Mouse (Mus musculus): ENCODE measurements around the gene Ust. TPM values are rescaled to one million over a fixed set of nuclear protein-coding genes. Genes with fewer than 3 reads are reported as not detected.

Gene Ust
- polyA plus RNA-seq, 1 experiment from 2014 or later, result 2.8 TPM

DNA sequence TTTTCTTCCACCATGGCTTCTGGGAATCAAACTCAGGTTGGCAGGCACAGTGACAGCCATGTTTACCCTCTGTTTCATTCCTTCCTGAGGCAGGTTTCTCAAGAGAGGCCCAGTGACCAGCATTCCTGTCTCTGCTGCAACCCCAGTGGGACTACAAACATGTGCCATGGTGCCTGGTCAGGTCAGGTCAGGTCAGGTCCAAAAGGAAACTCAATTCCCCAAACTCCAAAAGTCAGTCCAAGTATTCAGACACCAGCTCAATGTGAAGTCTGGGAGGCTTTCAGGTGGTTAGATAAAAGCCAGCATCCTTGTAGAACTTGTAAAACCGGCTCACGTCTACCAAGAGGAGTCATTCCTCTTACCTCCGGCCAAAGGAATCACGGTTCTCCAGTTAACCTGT lies 333.0 kb downstream of the Ust start:
- no peak for DNase-seq (ENCODE audit: low spot score)
- Histone ChIP-seq H3K27ac (no peak overlapping the region), H3K9me3 (no peaks in the 10 kb centered on the region), H3K27me3 (ENCODE audit: insufficient read depth, poor library complexity, severe bottlenecking) (no peaks in the 10 kb centered on the region), H3K4me3 (no peak overlapping the region), H3K4me1 (no peaks in the 10 kb centered on the region), H3K36me3 (no peaks in the 10 kb centered on the region)
- 82% methylated on average over 4 of the region's 4 CpGs for WGBS

DNA sequence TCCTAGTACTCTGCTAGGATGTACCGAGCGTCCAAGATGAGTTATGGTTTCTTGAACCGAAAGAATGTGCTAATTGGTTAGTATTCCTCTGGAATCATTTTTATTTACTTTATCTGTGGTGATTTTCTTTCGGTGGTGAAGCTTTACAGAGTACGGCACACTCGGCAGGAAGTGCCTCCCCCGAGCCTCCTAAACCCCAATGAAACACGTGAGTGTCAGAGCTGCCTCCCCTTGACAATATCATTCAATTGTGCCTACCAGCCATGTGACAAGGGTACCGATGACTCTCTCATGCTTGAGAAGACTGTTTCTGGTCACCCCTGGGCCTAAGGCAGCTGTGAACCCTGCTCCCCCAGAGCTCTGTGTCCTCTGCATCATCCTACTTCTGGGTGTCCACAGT lies 333.9 kb downstream of the Ust start:
- Histone ChIP-seq H3K27ac (no peak overlapping the region), H3K36me3 (no peaks in the 10 kb centered on the region), H3K4me3 (no peak overlapping the region), H3K9me3 (no peaks in the 10 kb centered on the region), H3K27me3 (ENCODE audit: insufficient read depth, poor library complexity, severe bottlenecking) (no peaks in the 10 kb centered on the region), H3K4me1 (no peaks in the 10 kb centered on the region)
- DNase-seq (ENCODE audit: low spot score), result no peak
- 78% methylated on average over 9 of the region's 9 CpGs for WGBS

DNA sequence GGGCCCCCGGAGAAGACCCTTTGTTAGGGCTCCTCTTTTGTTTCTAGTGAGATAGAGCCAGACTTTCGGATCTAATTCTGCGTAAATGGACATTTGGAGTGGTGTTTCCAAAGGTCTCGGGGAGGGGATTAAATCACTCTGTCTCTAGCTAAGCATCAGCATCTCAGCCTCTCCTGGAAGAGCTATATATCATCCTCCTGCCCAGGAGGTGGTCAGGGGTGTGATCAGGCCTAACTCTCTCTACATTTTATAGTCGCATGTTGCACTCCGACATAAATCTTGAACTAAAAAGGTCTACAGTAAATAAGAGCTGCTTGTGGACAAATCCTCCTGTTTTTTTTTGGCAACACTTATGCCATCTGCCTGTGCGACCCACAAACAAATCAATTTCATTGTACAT lies 335.5 kb downstream of the Ust start:
- Histone ChIP-seq H3K4me3 (no peak overlapping the region), H3K9me3 (no peaks in the 10 kb centered on the region), H3K27me3 (ENCODE audit: insufficient read depth, poor library complexity, severe bottlenecking) (no peaks in the 10 kb centered on the region), H3K4me1 (no peaks in the 10 kb centered on the region), H3K27ac (no peak overlapping the region), H3K36me3 (no peaks in the 10 kb centered on the region)
- DNase-seq (ENCODE audit: low spot score), result no peak
- 83% methylated on average over 7 of the region's 7 CpGs for WGBS

DNA sequence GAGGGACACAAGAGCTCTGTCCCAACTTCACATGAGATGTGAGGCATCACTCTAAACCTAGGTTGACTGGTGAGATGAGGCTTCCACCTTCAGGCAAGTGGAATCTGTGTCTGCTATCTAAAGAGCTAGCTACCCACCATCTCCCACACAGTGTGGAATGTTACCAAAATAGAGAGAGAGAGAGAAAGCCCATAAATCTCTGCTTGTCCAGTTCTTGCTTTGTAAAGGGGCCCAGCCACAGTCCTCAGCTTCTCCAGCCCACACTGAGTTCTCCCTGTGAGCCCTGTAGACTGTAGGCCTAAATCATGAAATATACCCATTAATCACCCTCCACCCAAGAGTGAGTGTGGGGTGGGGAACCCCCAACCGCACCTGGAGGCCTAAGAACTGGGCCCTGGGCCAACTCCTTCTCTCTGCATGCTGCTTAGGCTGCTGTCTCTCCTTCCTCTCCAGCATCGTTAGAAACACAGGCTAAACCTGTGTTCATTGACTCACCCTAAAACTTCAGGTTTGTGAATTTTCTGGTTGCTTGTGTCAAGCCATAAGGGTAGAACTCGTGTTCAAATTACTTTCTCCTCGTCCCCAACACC lies 336.9 kb downstream of the Ust start:
- WGBS, result 73% methylated on average over 4 of the region's 4 CpGs
- Histone ChIP-seq H3K27ac (no peak overlapping the region), H3K36me3 (no peaks in the 10 kb centered on the region), H3K4me1 (no peaks in the 10 kb centered on the region), H3K27me3 (ENCODE audit: insufficient read depth, poor library complexity, severe bottlenecking) (no peaks in the 10 kb centered on the region), H3K4me3 (no peak overlapping the region), H3K9me3 (no peaks in the 10 kb centered on the region)
- DNase-seq (ENCODE audit: low spot score), result no peak

DNA sequence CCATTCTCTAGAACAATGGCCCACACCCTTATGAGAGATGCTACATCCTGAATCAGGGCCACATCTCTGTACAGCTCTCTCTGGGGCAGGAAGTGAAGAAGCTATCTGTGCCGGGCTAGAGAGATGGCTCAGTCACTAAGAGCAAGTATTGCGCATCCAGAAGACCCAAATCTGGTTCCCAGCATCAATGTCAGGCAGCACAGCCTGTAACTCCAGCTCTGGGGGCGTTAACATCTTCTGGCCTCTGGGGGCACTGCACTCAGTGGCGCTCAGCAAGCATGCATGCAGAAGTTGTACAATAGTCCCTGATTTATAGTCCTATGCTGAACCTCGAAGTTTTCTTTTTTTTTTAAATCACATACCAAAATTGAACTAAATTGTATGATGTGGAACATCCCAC lies 341.0 kb downstream of the Ust start:
- H3K27me3 ChIP-seq (ENCODE audit: insufficient read depth, poor library complexity, severe bottlenecking), result no peaks in the 10 kb centered on the region
- no peaks in the 10 kb centered on the region for H3K9me3 ChIP-seq
- whole genome bisulfite sequencing, result 76% methylated on average over 5 of the region's 5 CpGs
- H3K27ac ChIP-seq, result no peak overlapping the region
- H3K4me1 ChIP-seq, result no peaks in the 10 kb centered on the region
- no peak overlapping the region for H3K4me3 ChIP-seq
- no peaks in the 10 kb centered on the region for H3K36me3 ChIP-seq
- DNase-seq (ENCODE audit: low spot score), result peak; percentile 42

DNA sequence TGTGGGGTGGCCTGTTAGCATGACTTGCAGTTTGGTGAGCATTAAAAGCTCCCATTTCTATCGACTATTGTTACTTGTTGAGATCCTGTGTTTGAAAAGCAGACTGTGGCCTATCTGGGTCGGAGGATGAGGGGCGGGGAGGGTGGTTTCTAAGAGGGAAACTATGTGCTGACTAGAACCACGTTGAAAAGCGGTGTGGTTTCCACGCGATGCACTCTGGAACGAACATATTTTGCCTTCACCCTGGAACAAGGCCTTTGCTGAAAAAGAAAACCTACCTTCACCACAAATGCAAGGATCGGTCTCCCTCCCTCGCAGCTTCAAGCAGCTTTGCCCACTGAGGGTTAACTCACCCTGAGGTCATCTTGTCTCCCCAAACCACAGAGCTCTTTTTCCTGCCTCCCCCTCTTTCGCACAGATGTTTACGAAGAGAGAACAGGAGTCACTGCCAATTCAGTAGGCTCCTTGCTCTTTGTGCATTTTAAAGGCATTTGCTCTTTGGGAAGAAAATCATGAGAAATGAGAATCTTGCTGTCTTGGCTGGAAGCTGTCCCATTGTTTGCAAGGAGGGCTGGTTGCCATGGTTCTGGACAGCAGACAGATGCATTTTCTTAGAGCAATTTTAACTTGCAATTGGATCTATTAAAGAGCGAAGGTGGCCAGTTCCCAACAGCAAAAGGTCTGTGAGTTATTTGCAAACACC lies 342.1 kb downstream of the Ust start:
- Histone ChIP-seq H3K4me3 (no peak overlapping the region), H3K27me3 (ENCODE audit: insufficient read depth, poor library complexity, severe bottlenecking) (no peaks in the 10 kb centered on the region), H3K27ac (no peak overlapping the region), H3K4me1 (no peaks in the 10 kb centered on the region), H3K36me3 (no peaks in the 10 kb centered on the region), H3K9me3 (no peaks in the 10 kb centered on the region)
- 77% methylated on average over 13 of the region's 13 CpGs for WGBS
- DNase-seq (ENCODE audit: low spot score), result no peak

DNA sequence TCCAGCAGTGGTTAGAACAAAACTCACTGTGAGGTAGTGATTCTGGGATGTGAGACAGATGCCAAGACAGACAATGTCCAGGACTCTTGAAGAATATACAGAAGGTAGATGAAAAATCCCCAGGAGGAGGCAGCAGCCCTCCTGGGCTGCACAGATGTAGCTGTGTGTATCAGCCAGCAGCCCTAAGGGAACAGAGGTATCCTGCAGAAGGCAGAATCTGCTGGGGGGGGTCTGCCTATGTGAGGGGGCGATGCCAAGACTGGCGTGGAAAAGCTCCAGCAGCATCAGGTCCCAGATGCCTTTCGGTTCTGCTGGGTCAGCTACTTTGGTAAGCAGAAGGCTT lies 342.6 kb downstream of the Ust start:
- no peak overlapping the region for H3K27ac ChIP-seq
- H3K4me1 ChIP-seq, result no peaks in the 10 kb centered on the region
- DNase-seq (ENCODE audit: low spot score), result no peak
- no peaks in the 10 kb centered on the region for H3K9me3 ChIP-seq
- no peaks in the 10 kb centered on the region for H3K36me3 ChIP-seq
- 89% methylated on average over 3 of the region's 3 CpGs for WGBS
- H3K4me3 ChIP-seq, result no peak overlapping the region
- no peaks in the 10 kb centered on the region for H3K27me3 ChIP-seq (ENCODE audit: insufficient read depth, poor library complexity, severe bottlenecking)

DNA sequence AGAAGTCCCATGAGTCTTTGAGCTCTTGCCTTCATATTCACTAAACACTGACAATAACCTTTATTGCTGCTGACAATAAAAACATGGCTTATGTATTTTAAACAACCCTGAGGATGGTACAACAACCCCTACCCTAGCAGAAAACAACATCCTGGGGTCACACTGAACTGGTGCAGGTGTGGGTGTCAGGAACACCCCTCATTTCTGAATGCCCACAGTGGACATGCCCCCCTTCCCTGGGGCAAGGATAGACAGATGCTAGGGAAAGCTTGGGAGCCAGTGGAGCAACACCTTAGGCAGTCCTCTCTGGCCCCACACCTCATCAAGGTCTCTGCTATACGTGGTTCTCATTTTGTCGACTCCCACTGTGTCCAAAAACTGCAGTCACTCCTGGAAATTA lies 343.9 kb downstream of the Ust start:
- Histone ChIP-seq H3K27ac (no peak overlapping the region), H3K4me3 (no peak overlapping the region), H3K36me3 (no peaks in the 10 kb centered on the region), H3K9me3 (peaks cover 6% of the 10 kb centered on the region), H3K4me1 (no peaks in the 10 kb centered on the region), H3K27me3 (ENCODE audit: insufficient read depth, poor library complexity, severe bottlenecking) (no peaks in the 10 kb centered on the region)
- DNase-seq (ENCODE audit: low spot score), result no peak
- 74% methylated on average over 2 of the region's 2 CpGs for WGBS

DNA sequence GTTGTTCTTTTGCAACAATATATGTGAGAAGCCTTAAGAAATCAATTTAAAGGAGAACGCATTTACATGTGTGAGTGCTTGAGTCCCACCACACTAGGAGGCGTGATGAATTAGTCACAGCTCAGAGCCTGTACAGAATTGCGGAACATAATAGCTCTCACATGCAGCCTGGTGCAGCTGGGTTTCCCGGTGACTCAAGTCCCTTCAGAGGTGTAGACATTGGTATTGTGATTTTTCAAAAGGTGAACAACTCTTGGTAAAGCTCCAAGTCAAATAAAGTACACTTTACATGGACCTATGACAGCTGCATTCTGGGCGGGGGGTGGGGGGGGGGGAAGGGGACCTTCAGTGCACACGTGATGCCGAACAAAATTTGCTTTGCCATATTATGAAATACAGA lies 344.4 kb downstream of the Ust start:
- no peak for DNase-seq (ENCODE audit: low spot score)
- peaks cover 11% of the 10 kb centered on the region for H3K9me3 ChIP-seq
- H3K4me3 ChIP-seq, result no peak overlapping the region
- WGBS, result 81% methylated on average over 7 of the region's 7 CpGs
- H3K27me3 ChIP-seq (ENCODE audit: insufficient read depth, poor library complexity, severe bottlenecking), result no peaks in the 10 kb centered on the region
- no peak overlapping the region for H3K27ac ChIP-seq
- H3K36me3 ChIP-seq, result no peaks in the 10 kb centered on the region
- H3K4me1 ChIP-seq, result no peaks in the 10 kb centered on the region

DNA sequence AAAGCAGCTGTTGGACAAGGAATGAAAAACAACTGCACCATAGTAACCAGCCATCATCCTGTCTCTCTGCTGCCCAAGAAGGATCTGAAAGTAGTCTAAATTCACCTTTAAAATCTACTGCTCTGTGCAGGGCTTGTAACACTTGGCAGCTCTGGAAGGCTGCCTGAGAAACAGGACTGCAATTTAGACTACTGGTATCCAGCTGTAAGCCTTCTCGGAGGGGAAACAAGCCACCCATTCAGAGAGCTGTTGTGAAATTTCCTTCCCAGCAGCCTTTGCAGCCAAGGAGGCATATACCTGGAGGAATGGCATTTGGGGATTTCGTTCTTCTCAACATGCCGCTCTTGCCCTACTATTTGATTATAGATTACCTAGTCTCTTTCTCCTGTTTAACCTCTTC lies 345.6 kb downstream of the Ust start:
- Histone ChIP-seq H3K27ac (no peak overlapping the region), H3K27me3 (ENCODE audit: insufficient read depth, poor library complexity, severe bottlenecking) (no peaks in the 10 kb centered on the region), H3K4me1 (no peaks in the 10 kb centered on the region), H3K4me3 (no peak overlapping the region), H3K36me3 (0 out of 2 replicates have a peak, but pooled peaks cover 1% of the 10 kb centered on the region), H3K9me3 (peaks cover 20% of the 10 kb centered on the region)
- no peak for DNase-seq (ENCODE audit: low spot score)
- WGBS, result 88% methylated on average over 3 of the region's 3 CpGs

DNA sequence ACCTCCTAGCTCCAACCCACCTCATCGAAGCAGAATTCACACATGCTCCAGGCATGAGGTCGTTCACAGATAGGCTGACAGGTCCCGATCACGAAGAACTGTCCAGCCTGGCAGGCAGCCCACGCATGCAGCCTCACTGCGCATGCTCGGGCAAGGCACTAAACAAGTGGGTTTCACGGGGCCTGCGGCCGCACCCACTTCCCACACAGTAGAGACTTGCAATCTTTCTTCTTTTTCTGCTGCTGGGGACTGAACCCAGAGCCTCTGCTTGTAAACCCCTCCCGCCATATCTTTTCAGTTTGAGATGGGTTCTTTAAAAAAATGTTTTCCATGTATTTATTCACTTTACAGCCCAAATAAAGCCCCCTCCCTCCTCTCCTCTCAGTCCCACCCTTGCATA lies 347.1 kb downstream of the Ust start:
- Histone ChIP-seq H3K4me1 (no peaks in the 10 kb centered on the region), H3K27ac (no peak overlapping the region), H3K9me3 (peaks cover 20% of the 10 kb centered on the region), H3K36me3 (0 out of 2 replicates have a peak, but pooled peaks cover 1% of the 10 kb centered on the region), H3K4me3 (no peak overlapping the region), H3K27me3 (ENCODE audit: insufficient read depth, poor library complexity, severe bottlenecking) (no peaks in the 10 kb centered on the region)
- no peak for DNase-seq (ENCODE audit: low spot score)
- WGBS, result 69% methylated on average over 11 of the region's 11 CpGs

All from heart, embryonic 10.5 days (tissue).